Mouse (Mus musculus) 416B (cell line): ENCODE data around the gene Slc1a5.

ENCODE experiments used
- DNase-seq: peaks from one replicate; pipeline ENCODE4 v3.0.0; 2011; ENCODE audit warnings: low read depth

The Slc1a5 gene

DNA sequence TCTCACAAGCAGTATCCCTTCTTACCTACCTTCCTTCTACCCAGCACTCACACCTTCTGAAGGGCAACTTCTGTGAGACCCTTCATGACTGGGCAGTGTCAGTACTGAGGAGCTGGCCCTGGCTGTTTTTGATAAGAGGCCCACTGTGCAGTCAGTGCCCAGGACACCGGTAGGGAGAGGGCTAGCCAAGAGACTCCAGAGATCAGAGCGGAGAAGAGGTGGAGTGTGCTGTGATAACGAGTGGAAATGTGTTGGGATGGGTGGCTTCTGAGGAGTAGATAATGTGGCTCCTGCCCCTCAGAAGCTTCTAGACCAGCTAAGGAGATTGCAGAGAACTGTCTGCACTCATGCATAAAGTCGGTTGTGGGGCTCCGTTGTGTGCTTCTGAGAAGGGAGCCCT is 38.7 kb downstream of the Slc1a5 start:
- no peak for DNase-seq

GRCm38 (mm10) chr7:16820271-16820763 is 39.2 kb downstream of the Slc1a5 start:
- no peak for DNase-seq

- no peak for DNase-seq
Observed at GRCm38 (mm10) chr7:16821091-16821490, 40.0 kb downstream of the Slc1a5 start.

DNA sequence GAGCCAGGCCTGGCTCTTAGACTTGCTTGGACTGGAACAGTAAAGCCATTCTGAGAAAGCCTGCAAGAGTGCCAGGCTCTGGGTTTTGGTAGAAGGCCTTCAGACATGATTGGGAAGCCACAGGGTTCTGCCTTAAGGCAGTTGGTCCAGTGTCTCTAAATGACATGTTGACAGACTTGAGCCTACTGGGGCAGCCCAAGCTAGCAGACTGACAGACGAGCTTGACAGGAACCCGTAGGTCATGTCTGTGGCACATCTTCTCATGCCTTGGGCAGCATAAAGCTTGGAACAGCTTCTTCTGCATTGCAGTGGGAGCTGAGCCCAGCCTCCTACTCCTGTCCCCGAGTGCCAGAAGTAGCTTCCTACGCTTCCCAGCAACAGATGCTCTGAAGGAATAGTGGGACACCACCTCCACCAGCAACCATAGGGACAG is 40.5 kb downstream of the Slc1a5 start:
- no peak for DNase-seq

DNA sequence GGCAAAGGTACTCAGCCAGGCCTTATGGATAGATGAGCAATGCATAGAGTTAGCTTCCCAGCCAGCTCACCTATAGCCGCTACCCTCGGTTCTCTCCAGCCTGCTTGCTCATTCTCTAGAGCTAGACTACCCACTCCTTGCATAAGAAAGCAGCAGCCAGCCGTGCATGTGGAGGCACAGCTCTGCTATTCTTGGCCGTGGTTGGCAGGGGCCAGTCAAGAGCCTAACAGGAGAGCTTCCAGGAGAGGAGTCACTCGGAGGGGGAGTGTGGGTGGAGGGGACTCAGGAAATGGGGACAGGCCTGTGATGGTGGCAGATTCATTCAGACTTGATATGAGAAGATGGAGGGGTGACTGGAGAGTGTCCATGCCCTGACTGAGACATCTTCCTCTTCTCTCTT is 42.6 kb downstream of the Slc1a5 start:
- no peak for DNase-seq

DNA sequence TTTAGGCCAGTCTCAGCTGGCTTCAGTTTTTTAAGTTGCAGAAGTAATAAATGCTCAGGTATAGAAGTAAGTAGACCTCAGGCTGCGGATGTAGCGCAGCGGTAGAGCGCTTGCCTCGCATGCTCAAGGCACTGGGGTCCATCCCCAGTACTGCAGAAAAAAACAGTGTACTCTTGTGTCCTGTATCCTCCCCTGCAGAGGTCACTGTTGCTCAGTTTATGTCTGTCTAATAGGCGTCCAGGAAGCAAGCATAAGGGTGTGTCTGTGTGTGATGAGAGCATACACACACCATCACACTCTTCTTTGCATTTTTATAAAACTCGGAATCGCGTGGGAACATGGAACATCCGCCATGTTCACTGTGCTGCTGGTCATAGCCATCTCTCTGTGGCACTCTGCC is 44.6 kb downstream of the Slc1a5 start:
- DNase-seq, result peak; percentile 86

DNA sequence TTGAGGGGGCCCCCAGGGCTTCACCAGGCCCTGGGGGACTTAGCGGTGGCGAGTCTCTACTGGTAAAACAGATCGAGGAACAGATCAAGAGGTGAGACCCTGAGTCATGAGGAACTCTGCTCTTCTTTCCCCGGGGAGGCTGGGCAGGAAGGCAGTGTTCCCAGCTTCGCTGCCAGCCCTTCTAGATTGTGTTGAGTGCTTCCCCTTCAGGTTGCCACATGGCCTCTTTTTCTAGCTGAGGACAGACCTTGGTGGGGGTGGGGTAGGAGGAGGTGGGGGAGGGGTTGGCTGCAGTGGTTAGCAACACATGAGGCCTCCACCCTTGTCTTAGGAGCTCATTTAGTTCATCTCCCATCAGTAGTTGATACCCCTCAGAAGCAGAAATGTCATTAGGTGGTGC is 45.4 kb downstream of the Slc1a5 start:
- peak; percentile 57 for DNase-seq

DNA sequence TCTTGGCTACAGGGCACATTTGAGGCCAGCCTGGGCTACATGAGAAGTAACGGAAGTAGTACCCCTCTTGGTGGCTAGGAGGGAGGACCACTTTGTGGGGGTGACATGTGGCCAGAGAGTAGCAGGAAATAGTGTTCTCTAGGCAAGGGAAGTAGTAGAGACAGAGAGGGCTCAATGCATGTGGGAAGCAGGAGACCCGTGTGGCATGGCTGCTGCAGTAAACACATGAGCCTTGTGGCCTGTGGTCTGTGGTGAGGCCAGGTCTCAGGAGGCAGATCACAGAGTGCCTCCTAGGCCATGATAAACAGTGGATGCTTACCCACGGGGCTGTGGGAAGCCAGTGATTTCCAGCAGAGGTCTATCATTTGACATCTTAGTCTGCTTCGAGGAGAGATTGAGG is 46.1 kb downstream of the Slc1a5 start:
- peak; percentile 81 for DNase-seq

- DNase-seq, result no peak
Observed at GRCm38 (mm10) chr7:16830449-16830848, 49.3 kb downstream of the Slc1a5 start.

DNA sequence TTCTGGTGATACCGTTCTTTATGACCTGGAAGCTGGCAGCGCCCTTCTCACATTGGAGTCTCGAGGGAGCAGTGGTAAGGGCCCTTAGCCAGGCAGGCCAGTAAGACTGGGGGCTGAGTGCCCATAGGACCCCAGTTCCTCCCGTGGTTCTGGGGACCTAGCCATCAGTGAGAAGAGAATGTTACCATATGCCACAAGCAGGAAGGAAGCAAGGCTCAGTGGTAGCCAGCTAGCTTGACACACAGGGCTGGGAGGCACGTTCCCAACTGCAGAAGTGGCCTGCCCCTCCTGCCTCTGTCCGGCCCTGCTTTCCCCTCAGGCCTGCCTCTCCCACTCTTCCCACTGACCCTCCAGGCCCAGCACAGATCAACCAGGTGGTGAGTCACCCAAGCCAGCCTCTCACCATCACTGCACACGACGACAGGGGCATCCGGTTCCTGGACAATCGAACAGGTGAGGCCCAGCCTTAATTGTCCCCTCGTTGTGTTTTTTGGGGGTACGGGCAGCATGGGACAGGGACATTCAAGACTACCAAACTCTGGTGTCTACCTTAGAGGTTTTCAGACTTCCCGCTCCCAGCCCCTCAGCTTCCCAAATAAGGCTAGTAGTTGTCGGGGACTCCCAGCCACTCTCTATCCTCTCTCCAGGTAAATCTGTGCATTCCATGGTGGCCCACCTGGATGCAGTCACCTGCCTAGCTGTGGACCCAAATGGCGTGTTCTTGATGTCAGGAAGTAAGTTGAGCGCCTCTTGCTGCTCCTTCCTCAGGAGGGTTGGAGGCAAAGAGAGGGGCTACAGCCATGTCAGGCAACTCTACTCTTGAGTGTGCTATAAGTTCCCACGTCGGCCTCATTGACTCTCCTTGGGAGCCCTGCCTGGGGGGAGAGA is 57.0 kb downstream of the Slc1a5 start:
- no peak for DNase-seq

DNA sequence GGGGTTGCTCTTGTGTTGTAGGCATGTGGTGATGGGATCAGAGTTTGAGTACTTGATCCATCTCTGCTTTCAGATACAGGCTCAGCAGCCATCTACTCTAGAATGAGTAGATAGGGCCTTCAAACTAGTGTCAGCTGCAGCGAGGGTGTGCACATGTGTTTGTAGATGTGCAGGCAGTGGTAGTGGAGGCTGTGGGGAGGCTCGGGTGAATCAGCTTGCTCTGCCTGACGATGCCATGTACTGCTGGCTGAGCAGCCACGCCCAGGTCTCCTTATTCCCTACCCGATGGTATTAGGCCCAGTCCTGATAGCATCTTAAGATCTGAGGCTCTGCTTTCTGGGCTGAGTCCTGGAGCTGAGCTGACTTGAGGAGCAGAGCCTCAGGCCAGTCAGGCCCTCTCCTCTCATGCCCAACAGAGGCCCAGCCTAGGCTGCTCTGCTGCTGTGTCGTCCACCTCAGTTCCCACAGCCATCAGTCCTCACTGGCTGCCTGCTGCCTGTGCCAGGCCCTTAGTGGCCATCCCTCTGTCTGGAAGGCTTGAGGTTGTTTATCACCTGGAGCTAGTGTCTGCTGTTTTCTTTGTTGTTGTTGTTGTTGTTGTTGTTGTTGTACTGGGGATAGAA is 57.8 kb downstream of the Slc1a5 start:
- no peak for DNase-seq

GRCm38 (mm10) chr7:16839427-16840108 is 58.4 kb downstream of the Slc1a5 start:
- no peak for DNase-seq

GRCm38 (mm10) chr7:16840109-16840491 is 59.0 kb downstream of the Slc1a5 start:
- DNase-seq, result no peak

GRCm38 (mm10) chr7:16841078-16841477 is 59.9 kb downstream of the Slc1a5 start:
- no peak for DNase-seq

DNA sequence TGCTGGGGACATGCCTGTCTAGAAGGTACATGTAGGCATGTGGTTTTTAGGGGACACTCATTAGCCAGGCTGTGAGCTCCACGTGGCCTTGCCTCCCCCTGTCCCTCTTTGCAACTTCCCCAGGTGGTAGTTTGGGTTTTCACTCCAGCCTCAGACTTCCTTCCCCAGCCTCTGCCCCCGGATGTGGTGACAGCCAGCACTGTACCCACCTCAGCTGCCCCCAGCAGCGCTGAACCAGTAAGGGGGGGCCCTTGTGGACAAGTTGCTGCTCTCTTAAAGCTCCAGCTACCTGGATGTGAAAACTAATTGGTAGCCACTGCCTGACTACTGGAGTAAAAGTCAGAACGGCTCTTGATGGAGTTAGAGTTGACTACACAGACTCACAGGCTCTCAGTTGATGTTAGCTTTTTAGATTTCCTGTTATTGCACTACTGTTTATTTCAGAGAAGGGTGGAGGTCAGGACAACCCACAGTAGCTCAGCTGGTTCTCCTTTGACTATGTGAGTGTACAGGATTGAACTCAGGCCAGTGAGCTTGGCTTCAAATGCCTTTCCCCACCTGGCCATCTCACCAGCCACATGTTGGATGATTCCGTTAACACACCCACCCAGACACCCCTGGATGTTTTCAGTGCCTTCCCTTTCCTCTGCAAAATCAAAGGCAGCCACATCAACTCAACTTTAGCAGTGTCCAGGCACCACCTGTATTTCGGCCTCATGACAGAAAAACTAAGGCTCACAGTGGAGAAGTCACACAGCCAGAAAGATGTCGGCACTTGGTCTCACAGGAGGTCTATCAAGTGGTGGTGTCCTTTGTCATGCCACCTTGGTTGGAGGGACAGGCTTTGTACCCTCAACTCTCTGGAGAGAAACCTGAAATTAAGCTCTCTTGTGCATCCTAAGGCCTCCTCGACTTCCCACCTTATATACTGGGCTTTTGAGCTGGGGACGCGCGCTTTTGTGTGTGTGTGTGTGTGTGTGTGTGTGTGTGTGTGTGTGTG is 60.7 kb downstream of the Slc1a5 start:
- DNase-seq, result peak; percentile 94

GRCm38 (mm10) chr7:16842645-16843063 is 61.5 kb downstream of the Slc1a5 start, which contains the start of gene Prkd2:
TSS of gene Prkd2 (plus strand) at chr7:16842902.
- DNase-seq, result peak; percentile 98

DNA sequence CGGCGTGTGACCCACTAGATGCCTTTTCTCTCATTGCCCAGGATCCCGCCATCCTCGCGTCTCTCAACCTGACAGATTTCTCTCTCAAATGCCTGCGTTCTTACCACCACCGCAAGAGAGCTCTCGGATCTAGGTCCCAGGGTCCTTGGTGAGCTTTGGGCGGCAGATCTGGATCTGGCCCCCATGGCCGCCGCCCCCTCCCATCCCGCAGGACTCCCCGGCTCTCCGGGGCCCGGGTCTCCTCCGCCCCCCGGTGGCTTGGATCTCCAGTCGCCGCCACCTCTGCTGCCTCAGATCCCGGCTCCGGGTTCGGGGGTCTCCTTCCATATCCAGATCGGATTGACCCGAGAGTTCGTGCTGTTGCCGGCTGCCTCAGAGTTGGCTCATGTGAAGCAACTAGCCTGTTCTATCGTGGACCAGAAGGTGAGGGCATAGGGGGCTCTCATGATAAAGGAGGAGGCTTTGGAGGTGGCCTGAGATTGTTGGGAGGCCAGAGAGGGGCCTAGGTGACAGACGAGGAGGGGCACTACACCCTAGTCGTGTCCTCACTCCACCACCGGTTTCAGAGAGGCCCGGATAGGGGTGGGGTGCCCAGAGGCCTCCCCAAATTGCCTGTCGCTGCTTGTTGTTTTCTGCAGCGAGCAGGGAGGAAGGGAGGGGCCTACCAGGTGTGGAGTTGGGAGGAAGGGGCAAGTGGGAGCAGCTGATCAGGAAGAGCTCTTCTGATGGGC is 62.5 kb downstream of the Slc1a5 start:
- DNase-seq, result peak; percentile 49

DNA sequence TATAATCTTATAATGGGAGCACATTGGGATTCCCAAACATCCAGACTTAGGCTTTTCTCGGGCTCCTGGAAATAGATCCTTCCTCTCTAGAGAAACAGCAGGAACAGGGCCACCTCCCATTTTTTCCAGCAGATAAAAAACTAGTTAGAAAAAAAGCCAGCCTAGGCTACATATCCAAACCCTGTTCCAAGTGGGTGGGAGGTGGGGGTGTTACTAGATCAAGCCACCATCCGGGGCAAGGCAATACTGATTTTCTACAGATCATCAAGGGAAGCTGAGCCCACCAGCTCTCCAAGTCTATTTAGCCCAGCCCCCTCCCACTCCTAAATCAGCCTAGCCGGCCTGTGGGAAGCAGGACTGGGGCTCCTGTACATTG is 63.5 kb downstream of the Slc1a5 start:
- DNase-seq, result no peak

DNA sequence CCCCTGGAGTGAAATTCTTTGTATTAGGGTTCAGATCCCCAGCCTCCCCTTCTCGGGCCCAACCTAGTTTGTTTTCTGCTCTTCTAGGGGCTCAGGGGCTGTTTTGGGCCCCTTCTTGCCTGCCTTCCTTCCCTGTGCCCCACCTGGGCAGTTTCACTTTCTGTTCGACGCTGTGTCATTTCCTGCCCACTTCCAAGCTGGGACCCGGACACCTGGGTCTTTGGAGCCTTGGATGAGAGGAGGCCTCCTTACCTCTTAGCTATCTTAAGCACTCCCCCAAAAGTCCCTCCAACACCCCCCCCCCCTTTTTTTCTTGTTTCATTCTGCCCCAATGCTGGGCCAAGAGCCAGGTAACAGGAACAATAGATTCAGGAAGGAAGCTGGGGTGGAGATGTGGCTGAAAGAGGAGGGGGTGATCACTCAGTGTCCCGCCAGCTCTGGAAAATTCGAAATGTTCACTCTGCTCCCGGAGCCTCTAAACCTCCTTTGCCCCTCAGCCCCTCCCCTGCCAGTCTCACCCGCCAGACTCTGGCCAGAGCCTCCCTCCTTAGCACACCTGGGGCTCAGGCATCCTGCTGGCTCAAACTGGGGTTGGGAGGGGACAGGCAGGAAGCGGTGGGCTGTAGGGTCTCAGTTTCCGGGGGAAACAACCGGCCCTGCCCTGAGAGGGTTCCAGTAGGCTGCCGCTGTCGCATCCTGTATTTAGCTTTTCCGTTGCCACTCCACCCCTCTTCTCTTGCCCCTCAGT is 64.1 kb downstream of the Slc1a5 start:
- peak; percentile 56 for DNase-seq

- no peak for DNase-seq
Observed at GRCm38 (mm10) chr7:16845820-16846167, 64.7 kb downstream of the Slc1a5 start.
